Mouse (Mus musculus) forebrain, embryonic 14.5 days (tissue): ENCODE results near the gene Chic2. TPM values are rescaled to one million over a fixed set of nuclear protein-coding genes. Genes with fewer than 3 reads are reported as not detected.

Experiments used
- ATAC-seq: fragments of 200-750 bp; cut with Nextera tagmentation; 2 replicates; pipeline ENCODE4 v1.8.0; 2017; ENCODE audit warnings: mild to moderate bottlenecking, moderate library complexity
- DNase-seq: peaks from one replicate; pipeline ENCODE4 v3.0.0-alpha.2; 2015; ENCODE audit warnings: low spot score
- H3K27ac ChIP-seq: fragments of 300-500 bp; sonication (generic); 2 replicates; pipeline ENCODE4 v1.5.1; 2014; ENCODE audit warnings: low read depth, mild to moderate bottlenecking, control low read depth, low read length, moderate library complexity
- H3K27me3 ChIP-seq: fragments of 300-500 bp; sonication (generic); replicated peaks from 2 replicates; pipeline ENCODE4 v1.6.1; 2014; ENCODE audit warnings: low read length, control low read depth, mixed read lengths; ENCODE audit not compliant: control insufficient read depth, insufficient read depth
- H3K36me3 ChIP-seq: fragments of 300-500 bp; sonication (generic); 2 replicates; pipeline ENCODE4 v1.6.1; 2014; ENCODE audit warnings: low read length, control low read depth; ENCODE audit not compliant: control insufficient read depth, insufficient read depth
- H3K4me1 ChIP-seq: fragments of 300-500 bp; sonication (generic); 2 replicates; pipeline ENCODE4 v1.6.1; 2014; ENCODE audit warnings: antibody characterized with exemption, low read length, control low read depth; ENCODE audit not compliant: control insufficient read depth, insufficient read depth
- H3K4me2 ChIP-seq: fragments of 300-500 bp; sonication (generic); 2 replicates; pipeline ENCODE4 v1.6.1; 2014; ENCODE audit warnings: mild to moderate bottlenecking, control low read depth, low read length
- H3K4me3 ChIP-seq: fragments of 300-500 bp; sonication (generic); 2 replicates; pipeline ENCODE4 v1.5.1; 2014; ENCODE audit warnings: low read depth, low read length, control low read depth
- H3K9ac ChIP-seq: fragments of 300-500 bp; sonication (generic); 2 replicates; pipeline ENCODE4 v1.6.1; 2014; ENCODE audit warnings: mild to moderate bottlenecking, low read length, control low read depth, moderate library complexity
- H3K9me3 ChIP-seq: fragments of 300-500 bp; sonication (generic); replicated peaks from 2 replicates; pipeline ENCODE4 v1.6.1; 2016; ENCODE audit warnings: low read length, control low read depth, mixed read lengths; ENCODE audit not compliant: control insufficient read depth
- WGBS: fragments of 180-500 bp; shearing (Covaris S2); extraction: QIAGEN DNeasy Blood & Tissue Kit; methylation state at CpG from one replicate; pipeline ENCODE4 v1.1.7; 2014; 5-methylcytosine and 5-hydroxymethylcytosine counted together
- polyA plus RNA-seq: library from polyadenylated mRNA; unstranded; fragments of >200 nt; fragmentation: Nextera tagmentation; extraction: Ambion mirVana; gene quantifications from 2 replicates; pipeline ENCODE4 v1.2.1, GENCODE M21; 2014

The Chic2 gene
- polyA plus RNA-seq, result 40.6 and 48.0 TPM in 2 replicates

GRCm38 (mm10) chr5:75044310-75044904, at the start of gene Chic2:
TSS of gene Chic2 (minus strand) at chr5:75044774.
- under 1% methylated on average over 64 of the region's 90 CpGs for WGBS
- ATAC-seq, result peak; percentile 97

GRCm38 (mm10) chr5:75085906-75086305, 41.3 kb upstream of the Chic2 start:
- Histone ChIP-seq H3K9ac (no peak overlapping the region), H3K27ac (0 out of 2 replicates have a peak overlapping the region, but pooled peaks have one; percentile 4), H3K4me2 (no peak overlapping the region), H3K36me3 (no peaks in the 10 kb centered on the region), H3K9me3 (no peaks in the 10 kb centered on the region), H3K27me3 (peaks cover 50% of the 10 kb centered on the region), H3K4me1 (peaks cover 15% of the 10 kb centered on the region), H3K4me3 (no peak overlapping the region)
- DNase-seq (no peak), ATAC-seq (no peak)
- WGBS, result 15% methylated on average over 4 of the region's 4 CpGs

More at GRCm38 (mm10) chr5:75044310-75044904, at the start of gene Chic2:
- no peaks in the 10 kb centered on the region for H3K36me3 ChIP-seq
- peak within 1 kb of the TSS; percentile 85 for H3K4me2 ChIP-seq
- peak; percentile 82 for DNase-seq
- peak within 1 kb of the TSS; percentile 89 for H3K4me3 ChIP-seq
- H3K9me3 ChIP-seq, result 0 out of 2 replicates have a peak, but pooled peaks cover 2% of the 10 kb centered on the region
- peak within 1 kb of the TSS; percentile 88 for H3K27ac ChIP-seq
- peaks cover 8% of the 10 kb centered on the region for H3K4me1 ChIP-seq
- H3K27me3 ChIP-seq, result 0 out of 2 replicates have a peak, but pooled peaks cover 4% of the 10 kb centered on the region
- peak within 1 kb of the TSS; percentile 98 for H3K9ac ChIP-seq

GRCm38 (mm10) chr5:75085521-75085875, 40.9 kb upstream of the Chic2 start:
- ATAC-seq (peak; percentile 63), DNase-seq (no peak)
- Histone ChIP-seq H3K9ac (no peak overlapping the region), H3K27me3 (peaks cover 54% of the 10 kb centered on the region), H3K36me3 (no peaks in the 10 kb centered on the region), H3K9me3 (no peaks in the 10 kb centered on the region), H3K4me3 (no peak overlapping the region), H3K4me2 (peak overlapping the region; percentile 44; the same call in 1 of the 2 replicates), H3K4me1 (peaks cover 15% of the 10 kb centered on the region), H3K27ac (no peak overlapping the region; the same call in 1 of the 2 replicates)
- WGBS, result under 1% methylated on average over 17 of the region's 17 CpGs

GRCm38 (mm10) chr5:75084871-75085520, 40.4 kb upstream of the Chic2 start:
- ATAC-seq, result peak; percentile 68
- H3K9ac ChIP-seq, result no peak overlapping the region
- peak overlapping the region; percentile 44 for H3K4me2 ChIP-seq
- peaks cover 15% of the 10 kb centered on the region for H3K4me1 ChIP-seq
- peak; percentile 78 for DNase-seq
- peaks cover 59% of the 10 kb centered on the region for H3K27me3 ChIP-seq
- peak overlapping the region; percentile 6; the same call in 1 of the 2 replicates for H3K27ac ChIP-seq
- no peaks in the 10 kb centered on the region for H3K36me3 ChIP-seq
- H3K9me3 ChIP-seq, result no peaks in the 10 kb centered on the region
- WGBS, result under 1% methylated on average over 25 of the region's 25 CpGs
- no peak overlapping the region; the same call in 1 of the 2 replicates for H3K4me3 ChIP-seq

GRCm38 (mm10) chr5:75084393-75084870, 39.9 kb upstream of the Chic2 start:
- no peaks in the 10 kb centered on the region for H3K36me3 ChIP-seq
- no peak overlapping the region for H3K9ac ChIP-seq
- peaks cover 15% of the 10 kb centered on the region for H3K4me1 ChIP-seq
- no peak overlapping the region; the same call in 1 of the 2 replicates for H3K4me3 ChIP-seq
- ATAC-seq, result 0 out of 2 replicates have a peak, but pooled peaks have one; percentile 12
- peak overlapping the region; percentile 44 for H3K4me2 ChIP-seq
- WGBS, result under 1% methylated on average over 8 of the region's 8 CpGs
- no peaks in the 10 kb centered on the region for H3K9me3 ChIP-seq
- peaks cover 65% of the 10 kb centered on the region for H3K27me3 ChIP-seq
- peak; percentile 71 for DNase-seq
- H3K27ac ChIP-seq, result peak overlapping the region; percentile 6; the same call in 1 of the 2 replicates

GRCm38 (mm10) chr5:75083591-75084392, 39.2 kb upstream of the Chic2 start:
- ATAC-seq (no peak), DNase-seq (no peak)
- Histone ChIP-seq H3K36me3 (no peaks in the 10 kb centered on the region), H3K4me2 (peak overlapping the region; percentile 44; the same call in 1 of the 2 replicates), H3K4me1 (peaks cover 15% of the 10 kb centered on the region), H3K9ac (no peak overlapping the region), H3K27me3 (peaks cover 71% of the 10 kb centered on the region), H3K4me3 (no peak overlapping the region), H3K9me3 (no peaks in the 10 kb centered on the region), H3K27ac (no peak overlapping the region)
- WGBS, result under 1% methylated on average over 27 of the region's 27 CpGs

GRCm38 (mm10) chr5:75083061-75083460, 38.5 kb upstream of the Chic2 start:
- peak overlapping the region; percentile 6; the same call in 1 of the 2 replicates for H3K27ac ChIP-seq
- no peak overlapping the region for H3K4me3 ChIP-seq
- DNase-seq (peak; percentile 51), ATAC-seq (no peak)
- peaks cover 75% of the 10 kb centered on the region for H3K27me3 ChIP-seq
- peaks cover 15% of the 10 kb centered on the region for H3K4me1 ChIP-seq
- H3K9me3 ChIP-seq, result no peaks in the 10 kb centered on the region
- H3K36me3 ChIP-seq, result no peaks in the 10 kb centered on the region
- WGBS, result 0% methylated on average over 13 of the region's 14 CpGs
- H3K9ac ChIP-seq, result no peak overlapping the region
- H3K4me2 ChIP-seq, result peak overlapping the region; percentile 44; the same call in 1 of the 2 replicates

GRCm38 (mm10) chr5:75082439-75082838, 37.9 kb upstream of the Chic2 start:
- Histone ChIP-seq H3K36me3 (no peaks in the 10 kb centered on the region), H3K4me1 (peaks cover 15% of the 10 kb centered on the region), H3K9ac (no peak overlapping the region), H3K27me3 (peaks cover 77% of the 10 kb centered on the region), H3K4me3 (no peak overlapping the region), H3K9me3 (no peaks in the 10 kb centered on the region), H3K27ac (no peak overlapping the region), H3K4me2 (no peak overlapping the region)
- ATAC-seq (peak; percentile 16; the same call in 1 of the 2 replicates), DNase-seq (peak; percentile 48)
- WGBS, result 1% methylated on average over 6 of the region's 6 CpGs
